Mouse (Mus musculus): ENCODE data around the gene Ncapd2. TPM values are rescaled to one million over a fixed set of nuclear protein-coding genes. Genes with fewer than 3 reads are reported as not detected.

Ncapd2 gene
- total RNA-seq, 1 experiment, result 159 TPM

GRCm38 (mm10) chr6:125160854-125161760 is 30.4 kb downstream of the Ncapd2 start:
- Histone ChIP-seq H3K27ac (ENCODE audit: insufficient read depth, low read depth, low read length, poor library complexity, severe bottlenecking) (peak overlapping the region; percentile 87), H3K4me3 (ENCODE audit: insufficient read depth in 1 of 2, low read depth in 1 of 2, low read length in 2 of 2, poor library complexity in 1 of 2, severe bottlenecking in 1 of 2) (peak overlapping the region in 1 of 2 experiments; percentile 0; a peak in 1 of 4 replicates), H3K9ac (ENCODE audit: insufficient read depth, low read depth, low read length, poor library complexity, severe bottlenecking) (peak overlapping the region; percentile 50), H3K4me1 (ENCODE audit: control insufficient read depth in 2 of 2, insufficient read depth in 2 of 2, low read length in 2 of 2, poor library complexity in 1 of 2) (peaks cover 0 to 11% of the 10 kb centered on the region in 2 experiments; a peak in 2 of 4 replicates), H3K36me3 (ENCODE audit: control insufficient read depth, insufficient read depth, low read length, poor library complexity, severe bottlenecking) (peaks cover 35% of the 10 kb centered on the region), H3K9me3 (ENCODE audit: control insufficient read depth, insufficient read depth, low read depth, low read length) (no peaks in the 10 kb centered on the region)
- in situ Hi-C loops (cut with MboI; ENCODE audit: low sequenced_read_pairs in 2 of 2, unreplicated experiment in 2 of 2), result no loop called here
- 0 out of 2 replicates have a peak, but pooled peaks have one; percentile 56 for TF ChIP-seq HCFC1 (IDR thresholded peaks at IDR 0.05; ENCODE audit: borderline replicate concordance, insufficient read depth, low read length)
- no peak for TF ChIP-seq MAFK (IDR thresholded peaks at IDR 0.05; ENCODE audit: insufficient read depth, low read depth, low read length)
- TF ChIP-seq ZC3H11A (IDR thresholded peaks at IDR 0.05; ENCODE audit: borderline replicate concordance, low read depth, low read length), result no peak
- TF ChIP-seq CHD2 (IDR thresholded peaks at IDR 0.05; ENCODE audit: low read depth, low read length), result peak; percentile 55
- TF ChIP-seq ZNF384 (IDR thresholded peaks at IDR 0.05; ENCODE audit: low read depth, low read length), result no peak
- peak; percentile 84 for DNase-seq (ENCODE audit: low read depth, low spot score)

GRCm38 (mm10) chr6:125160558-125160853 is 31.0 kb downstream of the Ncapd2 start:
- peak overlapping the region; percentile 50 for H3K9ac ChIP-seq (ENCODE audit: insufficient read depth, low read depth, low read length, poor library complexity, severe bottlenecking)
- H3K9me3 ChIP-seq (ENCODE audit: control insufficient read depth, insufficient read depth, low read depth, low read length), result no peaks in the 10 kb centered on the region
- DNase-seq (ENCODE audit: low read depth, low spot score), result no peak
- H3K4me3 ChIP-seq (ENCODE audit: insufficient read depth in 1 of 2, low read depth in 1 of 2, low read length in 2 of 2, poor library complexity in 1 of 2, severe bottlenecking in 1 of 2), result peak overlapping the region in 1 of 2 experiments; percentile 6; a peak in 2 of 4 replicates
- peak overlapping the region; percentile 87 for H3K27ac ChIP-seq (ENCODE audit: insufficient read depth, low read depth, low read length, poor library complexity, severe bottlenecking)
- in situ Hi-C loops (cut with MboI; ENCODE audit: low sequenced_read_pairs in 2 of 2, unreplicated experiment in 2 of 2), result no loop called here
- H3K36me3 ChIP-seq (ENCODE audit: control insufficient read depth, insufficient read depth, low read length, poor library complexity, severe bottlenecking), result peaks cover 35% of the 10 kb centered on the region
- H3K4me1 ChIP-seq (ENCODE audit: control insufficient read depth in 2 of 2, insufficient read depth in 2 of 2, low read length in 2 of 2, poor library complexity in 1 of 2), result peaks cover 0 to 11% of the 10 kb centered on the region in 2 experiments; a peak in 2 of 4 replicates
- no peak for TF ChIP-seq ZNF384 (IDR thresholded peaks at IDR 0.05; ENCODE audit: low read depth, low read length)
- TF ChIP-seq ZC3H11A (IDR thresholded peaks at IDR 0.05; ENCODE audit: borderline replicate concordance, low read depth, low read length), result no peak
- TF ChIP-seq HCFC1 (IDR thresholded peaks at IDR 0.05; ENCODE audit: borderline replicate concordance, insufficient read depth, low read length), result no peak
- TF ChIP-seq MAFK (IDR thresholded peaks at IDR 0.05; ENCODE audit: insufficient read depth, low read depth, low read length), result no peak

DNA sequence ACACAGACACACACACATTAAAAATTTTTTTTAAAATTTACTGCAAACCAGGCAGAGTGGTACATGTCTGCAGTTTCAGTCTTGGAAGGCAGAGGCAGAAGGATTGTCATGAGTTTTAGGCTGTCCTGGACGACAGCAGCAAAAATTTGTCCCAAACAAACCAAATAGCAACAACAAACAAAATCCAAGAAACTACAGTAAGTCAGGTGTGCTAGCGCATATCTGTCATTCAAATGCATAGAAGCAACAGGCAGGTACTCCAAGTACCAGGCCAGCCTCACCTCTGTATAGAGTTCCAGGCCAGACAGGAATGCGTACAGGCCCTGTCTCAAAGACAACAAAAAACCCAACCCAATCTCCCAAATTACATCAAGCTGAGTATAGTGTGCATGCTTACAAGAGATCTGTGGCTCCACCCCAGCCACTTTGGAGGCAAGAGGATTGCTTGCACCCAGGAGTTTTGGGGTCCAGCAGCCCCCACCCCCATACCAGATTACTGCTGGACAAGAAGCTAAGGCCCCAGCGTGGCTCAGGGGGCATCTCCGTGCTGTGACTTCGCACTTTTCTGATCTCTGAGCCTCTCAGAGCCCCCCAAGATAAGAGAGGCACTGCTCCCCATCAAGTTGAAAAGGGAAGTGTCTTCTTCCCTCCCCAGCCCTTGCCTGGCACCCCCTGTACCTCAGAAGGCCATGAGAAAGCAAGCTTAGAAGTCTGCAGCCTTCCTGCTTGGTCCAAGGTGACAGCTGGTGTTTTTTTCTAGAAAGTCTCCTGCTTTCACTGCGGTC is 31.5 kb downstream of the Ncapd2 start:
- peak overlapping the region; percentile 50 for H3K9ac ChIP-seq (ENCODE audit: insufficient read depth, low read depth, low read length, poor library complexity, severe bottlenecking)
- TF ChIP-seq ZC3H11A (IDR thresholded peaks at IDR 0.05; ENCODE audit: borderline replicate concordance, low read depth, low read length) (no peak), CHD2 (IDR thresholded peaks at IDR 0.05; ENCODE audit: low read depth, low read length) (no peak), MAFK (IDR thresholded peaks at IDR 0.05; ENCODE audit: insufficient read depth, low read depth, low read length) (no peak), ZNF384 (IDR thresholded peaks at IDR 0.05; ENCODE audit: low read depth, low read length) (no peak), HCFC1 (IDR thresholded peaks at IDR 0.05; ENCODE audit: borderline replicate concordance, insufficient read depth, low read length) (no peak)
- no peaks in the 10 kb centered on the region for H3K9me3 ChIP-seq (ENCODE audit: control insufficient read depth, insufficient read depth, low read depth, low read length)
- H3K4me1 ChIP-seq (ENCODE audit: control insufficient read depth in 2 of 2, insufficient read depth in 2 of 2, low read length in 2 of 2, poor library complexity in 1 of 2), result peaks cover 0 to 11% of the 10 kb centered on the region in 2 experiments; a peak in 2 of 4 replicates
- DNase-seq (ENCODE audit: low read depth, low spot score), result no peak
- peak overlapping the region in 1 of 2 experiments; percentile 6; a peak in 2 of 4 replicates for H3K4me3 ChIP-seq (ENCODE audit: insufficient read depth in 1 of 2, low read depth in 1 of 2, low read length in 2 of 2, poor library complexity in 1 of 2, severe bottlenecking in 1 of 2)
- H3K27ac ChIP-seq (ENCODE audit: insufficient read depth, low read depth, low read length, poor library complexity, severe bottlenecking), result peak overlapping the region; percentile 87
- in situ Hi-C loops (cut with MboI; ENCODE audit: low sequenced_read_pairs in 2 of 2, unreplicated experiment in 2 of 2), result no loop called here
- H3K36me3 ChIP-seq (ENCODE audit: control insufficient read depth, insufficient read depth, low read length, poor library complexity, severe bottlenecking), result peaks cover 32% of the 10 kb centered on the region

GRCm38 (mm10) chr6:125158944-125159492 is 32.5 kb downstream of the Ncapd2 start:
- H3K4me1 ChIP-seq (ENCODE audit: control insufficient read depth in 2 of 2, insufficient read depth in 2 of 2, low read length in 2 of 2, poor library complexity in 1 of 2), result peaks cover 0 to 11% of the 10 kb centered on the region in 2 experiments; a peak in 2 of 4 replicates
- no peaks in the 10 kb centered on the region for H3K9me3 ChIP-seq (ENCODE audit: control insufficient read depth, insufficient read depth, low read depth, low read length)
- peak overlapping the region; percentile 9; the same call in 1 of the 2 replicates for H3K9ac ChIP-seq (ENCODE audit: insufficient read depth, low read depth, low read length, poor library complexity, severe bottlenecking)
- TF ChIP-seq MAFK (IDR thresholded peaks at IDR 0.05; ENCODE audit: insufficient read depth, low read depth, low read length) (no peak), ZNF384 (IDR thresholded peaks at IDR 0.05; ENCODE audit: low read depth, low read length) (no peak), HCFC1 (IDR thresholded peaks at IDR 0.05; ENCODE audit: borderline replicate concordance, insufficient read depth, low read length) (no peak), CHD2 (IDR thresholded peaks at IDR 0.05; ENCODE audit: low read depth, low read length) (no peak), ZC3H11A (IDR thresholded peaks at IDR 0.05; ENCODE audit: borderline replicate concordance, low read depth, low read length) (no peak)
- H3K4me3 ChIP-seq (ENCODE audit: insufficient read depth in 1 of 2, low read depth in 1 of 2, low read length in 2 of 2, poor library complexity in 1 of 2, severe bottlenecking in 1 of 2), result peak overlapping the region in 1 of 2 experiments; percentile 17; a peak in 1 of 4 replicates
- H3K36me3 ChIP-seq (ENCODE audit: control insufficient read depth, insufficient read depth, low read length, poor library complexity, severe bottlenecking), result peaks cover 22% of the 10 kb centered on the region
- peak overlapping the region; percentile 8; the same call in 1 of the 2 replicates for H3K27ac ChIP-seq (ENCODE audit: insufficient read depth, low read depth, low read length, poor library complexity, severe bottlenecking)
- in situ Hi-C loops (cut with MboI; ENCODE audit: low sequenced_read_pairs in 2 of 2, unreplicated experiment in 2 of 2), result no loop called here
- DNase-seq (ENCODE audit: low read depth, low spot score), result no peak

Measured in ES-E14 (cell line).